Mouse (Mus musculus) fat pad, adult 2 months (tissue): Measurements from ENCODE around the gene Umps.
A peak's percentile ranks its signal among the peaks of the same experiment; 100 is the strongest.

Source experiments
- DNase-seq: peaks from one replicate; pipeline ENCODE4 v3.0.0-alpha.2; 2011; ENCODE audit warnings: low read depth, low spot score; ENCODE audit errors: extremely low read depth

Umps gene

GRCm38 (mm10) chr16:33963509-33963908 lies 3.3 kb downstream of the Umps start:
- no peak for DNase-seq

- DNase-seq, result no peak
Measured at GRCm38 (mm10) chr16:33954793-33955192, 12.0 kb downstream of the Umps start.

GRCm38 (mm10) chr16:33953008-33953407 lies 13.8 kb downstream of the Umps start:
- DNase-seq, result no peak

- peak; percentile 43 for DNase-seq
Measured at GRCm38 (mm10) chr16:33950830-33951229, 16.0 kb downstream of the Umps start.

- no peak for DNase-seq
Measured at GRCm38 (mm10) chr16:33950386-33950785, 16.5 kb downstream of the Umps start.

- no peak for DNase-seq
Measured at GRCm38 (mm10) chr16:33947664-33948571, 18.9 kb downstream of the Umps start.

GRCm38 (mm10) chr16:33946021-33946420 lies 20.8 kb downstream of the Umps start:
- DNase-seq, result no peak

GRCm38 (mm10) chr16:33944772-33945171 lies 22.1 kb downstream of the Umps start:
- DNase-seq, result no peak

GRCm38 (mm10) chr16:33944126-33944525 lies 22.7 kb downstream of the Umps start:
- no peak for DNase-seq

- DNase-seq, result no peak
Measured at GRCm38 (mm10) chr16:33943388-33943787, 23.4 kb downstream of the Umps start.

- no peak for DNase-seq
Measured at GRCm38 (mm10) chr16:33942341-33942740, 24.5 kb downstream of the Umps start.

GRCm38 (mm10) chr16:33941271-33941781 lies 25.5 kb downstream of the Umps start:
- peak; percentile 36 for DNase-seq

- DNase-seq, result no peak
Measured at GRCm38 (mm10) chr16:33940095-33940494, 26.7 kb downstream of the Umps start.

- no peak for DNase-seq
Measured at GRCm38 (mm10) chr16:33939636-33940035, 27.2 kb downstream of the Umps start.

- DNase-seq, result no peak
Measured at GRCm38 (mm10) chr16:33939133-33939531, 27.7 kb downstream of the Umps start.

GRCm38 (mm10) chr16:33938311-33939132 lies 28.3 kb downstream of the Umps start:
- no peak for DNase-seq

GRCm38 (mm10) chr16:33937567-33937966 lies 29.3 kb downstream of the Umps start:
- no peak for DNase-seq

GRCm38 (mm10) chr16:33936885-33937284 lies 30.0 kb downstream of the Umps start:
- DNase-seq, result no peak

- DNase-seq, result no peak
Measured at GRCm38 (mm10) chr16:33935407-33935785, 31.4 kb downstream of the Umps start.

- DNase-seq, result no peak
Measured at GRCm38 (mm10) chr16:33934701-33935406, 32.0 kb downstream of the Umps start.

GRCm38 (mm10) chr16:33933411-33933810 lies 33.4 kb downstream of the Umps start:
- DNase-seq, result no peak
